Mouse (Mus musculus): ENCODE measurements around the gene Prcc.

- no peak for TF ChIP-seq CTCF (IDR thresholded peaks at IDR 0.05; ENCODE audit: borderline replicate concordance, control insufficient read depth, extremely low read depth, insufficient read depth, low read length, poor library complexity)
- no peak for TF ChIP-seq POLR2A (IDR thresholded peaks at IDR 0.05; ENCODE audit: control insufficient read depth, extremely low read depth, insufficient read depth, low read length, poor library complexity)
These were observed 6.1 kb upstream of the Prcc start for GRCm38 (mm10) chr3:87891481-87891880.
